Mouse (Mus musculus) T-helper 2 cell (primary cell): ENCODE data around the gene Gtf2f2.

ENCODE experiments used
- in situ Hi-C: fragments of 300-600 bp; cut with MboI, MseI; formaldehyde crosslinking; loops from one replicate; pipeline ENCODE4 v1.15.1; 2025; ENCODE audit warnings: high pct_unique_total_duplicates

Gene Gtf2f2

GRCm38 (mm10) chr14:75923314-75924052 is 87.2 kb downstream of the Gtf2f2 start:
- in situ Hi-C loops: no loop called here

DNA sequence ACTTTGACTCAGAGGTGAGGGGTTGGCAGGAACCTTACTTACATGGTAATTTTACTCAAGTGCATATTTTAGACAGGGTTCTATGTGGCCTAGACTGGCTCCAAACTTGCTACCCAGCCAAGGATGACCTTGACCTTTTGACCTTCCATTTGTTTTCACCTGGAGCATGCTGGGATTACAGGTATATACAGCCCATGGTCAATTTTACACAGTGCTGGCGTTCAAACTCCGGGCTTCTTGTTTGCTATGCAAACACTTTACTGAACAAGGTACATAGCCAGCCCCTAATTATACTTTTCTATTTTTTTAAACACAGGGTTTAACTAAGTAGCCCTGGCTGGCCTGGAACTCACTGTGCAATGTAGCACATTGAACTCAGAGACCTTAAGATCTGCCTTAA is 98.0 kb downstream of the Gtf2f2 start:
- in situ Hi-C loops: no loop called here

DNA sequence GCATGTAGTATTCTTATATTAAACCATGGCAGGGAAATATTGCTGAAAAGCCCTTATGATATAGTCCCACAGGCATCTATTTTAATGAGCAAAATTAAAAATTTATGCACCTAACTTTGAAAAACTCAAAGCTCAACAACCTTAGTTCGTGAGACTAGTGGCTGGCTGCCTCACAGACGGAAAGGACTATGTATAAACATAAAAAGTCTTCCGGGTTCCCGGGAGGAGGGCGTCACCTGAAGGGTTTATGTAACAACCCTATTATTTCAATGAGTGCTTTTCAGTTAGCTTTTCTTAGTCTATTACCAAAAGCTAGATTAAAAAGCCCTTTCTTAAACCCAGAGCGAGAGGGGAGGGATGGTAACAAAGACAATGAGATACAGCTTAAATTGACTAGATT is 98.7 kb downstream of the Gtf2f2 start:
- in situ Hi-C loops: no loop called here

DNA sequence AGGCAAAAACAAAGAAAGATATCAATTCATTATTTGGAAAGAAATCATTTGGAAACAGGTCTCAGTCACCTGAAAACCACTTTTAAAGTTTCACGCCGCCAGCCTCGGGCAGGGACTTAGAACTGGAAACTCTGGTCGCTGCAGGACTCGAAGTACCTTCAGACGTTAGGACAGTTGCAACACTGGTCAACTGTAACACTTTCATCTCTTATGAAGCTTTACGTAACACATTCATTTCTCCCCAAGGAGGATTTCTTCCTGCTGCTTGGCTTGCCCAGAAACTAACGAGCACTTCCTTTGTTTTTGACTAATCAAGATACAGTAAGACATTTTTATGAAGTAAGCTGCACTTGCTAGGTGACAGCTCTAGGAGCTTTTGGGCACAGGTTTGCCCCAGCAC is 103.7 kb downstream of the Gtf2f2 start:
- in situ Hi-C loops: no loop called here

DNA sequence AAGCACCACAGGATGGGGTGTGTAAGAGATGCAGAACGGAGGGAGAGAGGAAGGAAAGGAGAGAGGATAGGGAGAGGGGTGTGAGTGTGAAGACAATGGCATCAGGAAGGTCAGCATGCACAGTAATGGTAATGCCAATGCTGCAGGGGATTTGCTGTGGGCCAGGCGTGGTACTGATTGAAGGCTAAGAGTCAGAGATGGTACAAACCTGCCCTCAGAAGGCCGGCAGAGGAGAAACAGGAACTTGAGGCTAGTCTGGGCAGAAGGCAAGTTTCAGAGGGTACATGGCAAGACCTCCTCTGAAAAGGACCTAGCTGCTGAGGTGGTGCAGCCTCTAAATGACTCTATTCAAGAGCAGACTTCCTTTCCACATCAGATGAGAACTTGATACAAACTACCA is 105.7 kb downstream of the Gtf2f2 start:
- in situ Hi-C loops: no loop called here

DNA sequence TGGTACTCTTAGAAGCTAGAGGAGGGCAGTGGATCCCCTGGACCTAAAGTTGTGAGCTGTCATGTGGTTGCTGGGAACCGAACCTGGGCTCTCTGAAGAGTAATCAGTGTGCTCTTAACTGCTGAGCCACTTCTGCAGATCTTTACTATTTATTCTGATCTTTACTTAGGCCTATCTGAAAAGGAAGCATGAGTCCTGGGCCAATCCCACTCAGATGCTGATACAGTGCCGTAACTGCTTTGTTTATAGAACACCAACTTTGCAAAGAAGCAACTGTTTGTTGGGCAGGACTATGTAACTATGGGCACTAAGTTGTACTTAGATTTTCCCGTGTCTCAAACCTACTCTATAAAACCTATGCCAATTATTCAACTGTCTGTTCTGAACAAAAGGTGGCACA is 107.5 kb downstream of the Gtf2f2 start:
- in situ Hi-C loops: no loop called here

DNA sequence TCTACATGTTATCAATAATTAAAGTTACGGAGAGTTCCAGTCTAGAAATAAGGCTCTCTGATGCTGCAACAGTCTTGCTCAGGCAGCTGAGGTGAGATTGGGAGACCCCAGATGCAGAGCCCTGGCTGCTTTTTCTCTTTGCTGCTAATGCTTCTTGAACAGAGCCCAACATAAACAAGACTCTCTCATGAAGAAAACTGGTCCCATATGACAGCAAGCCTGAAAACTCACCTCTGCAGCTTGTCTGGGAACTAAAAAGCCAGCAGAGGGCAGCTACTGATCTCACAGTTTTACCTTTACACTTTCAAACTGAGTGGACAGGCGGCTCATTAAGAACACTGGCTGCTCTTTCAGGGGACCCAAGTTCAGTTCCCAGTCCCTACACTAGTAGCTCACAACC is 108.7 kb downstream of the Gtf2f2 start:
- in situ Hi-C loops: no loop called here

- in situ Hi-C loops: no loop called here
These were observed 109.7 kb downstream of the Gtf2f2 start for GRCm38 (mm10) chr14:75900793-75901499.

DNA sequence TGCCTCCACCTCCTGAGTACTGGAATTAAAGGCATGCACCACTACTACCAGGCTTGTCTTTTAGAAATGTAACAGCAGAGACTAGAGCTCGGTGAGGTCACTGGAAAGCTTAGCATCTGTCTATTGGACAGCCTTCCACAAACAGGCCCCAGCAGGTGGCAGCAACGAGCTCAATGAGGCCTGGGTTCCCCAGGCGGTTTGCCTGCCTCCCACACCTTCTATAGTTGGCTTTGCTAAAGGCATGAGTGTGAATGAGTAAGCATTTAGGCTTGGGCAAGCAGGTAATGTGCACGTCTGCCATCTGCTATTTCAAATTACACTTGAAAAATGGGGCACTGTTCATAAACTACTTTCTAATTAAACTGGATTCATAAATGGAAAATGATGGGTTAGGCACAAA is 111.1 kb downstream of the Gtf2f2 start:
- in situ Hi-C loops: loop anchor here (25.0 kb wide), 1 partner anchor 188 kb away; no protein-coding TSS in a partner anchor

DNA sequence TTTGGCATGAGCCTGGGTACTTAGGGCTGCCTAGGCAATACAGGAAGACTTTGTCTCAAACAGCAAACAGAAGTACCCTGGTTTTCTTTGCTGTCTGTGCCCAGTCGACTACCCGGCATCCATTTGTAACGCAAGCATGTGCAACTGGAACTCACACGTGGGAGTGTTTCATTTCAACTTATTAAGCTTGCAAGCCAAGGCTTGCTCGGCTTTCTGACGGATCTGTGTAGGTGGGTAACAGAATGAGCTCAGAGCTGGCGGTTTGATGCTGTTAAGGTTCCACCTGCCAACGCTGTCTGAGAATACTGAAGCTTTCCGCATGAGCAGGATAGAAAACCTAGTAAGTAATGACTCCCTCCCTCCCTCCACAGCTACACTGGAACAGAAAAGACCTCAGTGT is 118.5 kb downstream of the Gtf2f2 start:
- in situ Hi-C loops: loop anchor here (25.0 kb wide), 1 partner anchor 195 kb away; no protein-coding TSS in a partner anchor

DNA sequence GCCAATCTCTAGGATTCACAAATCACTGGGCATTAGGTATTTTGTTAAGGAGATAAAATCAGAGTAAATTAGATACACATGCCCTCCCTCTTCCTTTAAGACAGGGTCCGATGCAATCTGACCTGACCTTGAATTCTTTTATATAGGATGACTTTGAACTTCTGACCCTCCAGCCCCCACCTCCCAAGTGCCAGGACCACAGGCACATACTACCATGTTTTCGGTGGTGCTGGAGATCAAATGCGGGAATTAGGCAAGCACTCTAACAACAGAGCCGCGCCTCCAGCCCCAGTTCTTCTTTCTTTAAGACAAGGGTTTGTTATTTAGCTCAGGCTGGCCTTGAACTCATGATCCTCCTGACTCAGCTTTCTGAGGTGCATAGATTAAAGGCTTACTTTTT is 126.8 kb downstream of the Gtf2f2 start:
- in situ Hi-C loops: loop anchor here (25.0 kb wide), 1 partner anchor 203 kb away; no protein-coding TSS in a partner anchor

GRCm38 (mm10) chr14:75883330-75883729 is 127.3 kb downstream of the Gtf2f2 start:
- in situ Hi-C loops: loop anchor here (25.0 kb wide), 1 partner anchor 204 kb away; no protein-coding TSS in a partner anchor

- in situ Hi-C loops: loop anchor here (25.0 kb wide), 1 partner anchor 205 kb away; no protein-coding TSS in a partner anchor
These were observed 128.8 kb downstream of the Gtf2f2 start for GRCm38 (mm10) chr14:75881856-75882255.

- in situ Hi-C loops: loop anchor here (25.0 kb wide), 1 partner anchor 208 kb away; no protein-coding TSS in a partner anchor
These were observed 131.7 kb downstream of the Gtf2f2 start for GRCm38 (mm10) chr14:75878980-75879379.

DNA sequence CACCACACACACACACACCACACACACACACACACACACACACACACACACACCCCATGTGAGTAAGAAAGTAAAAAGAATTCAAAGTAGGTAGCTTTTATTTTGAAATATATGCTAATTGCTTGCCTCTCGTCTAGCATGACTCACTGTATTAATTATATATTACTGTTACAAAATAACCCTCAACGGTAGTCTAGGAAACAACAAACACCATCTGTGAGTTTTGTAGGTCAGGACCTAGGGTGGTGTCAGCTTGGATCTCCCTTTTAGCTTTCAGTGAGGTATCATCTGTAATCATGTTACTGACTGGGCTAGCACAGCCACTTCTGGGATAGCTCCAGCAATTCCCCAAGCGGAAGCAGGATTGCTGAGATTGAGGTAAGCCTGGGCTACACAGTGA is 133.4 kb downstream of the Gtf2f2 start:
- in situ Hi-C loops: loop anchor here (25.0 kb wide), 1 partner anchor 210 kb away; no protein-coding TSS in a partner anchor

DNA sequence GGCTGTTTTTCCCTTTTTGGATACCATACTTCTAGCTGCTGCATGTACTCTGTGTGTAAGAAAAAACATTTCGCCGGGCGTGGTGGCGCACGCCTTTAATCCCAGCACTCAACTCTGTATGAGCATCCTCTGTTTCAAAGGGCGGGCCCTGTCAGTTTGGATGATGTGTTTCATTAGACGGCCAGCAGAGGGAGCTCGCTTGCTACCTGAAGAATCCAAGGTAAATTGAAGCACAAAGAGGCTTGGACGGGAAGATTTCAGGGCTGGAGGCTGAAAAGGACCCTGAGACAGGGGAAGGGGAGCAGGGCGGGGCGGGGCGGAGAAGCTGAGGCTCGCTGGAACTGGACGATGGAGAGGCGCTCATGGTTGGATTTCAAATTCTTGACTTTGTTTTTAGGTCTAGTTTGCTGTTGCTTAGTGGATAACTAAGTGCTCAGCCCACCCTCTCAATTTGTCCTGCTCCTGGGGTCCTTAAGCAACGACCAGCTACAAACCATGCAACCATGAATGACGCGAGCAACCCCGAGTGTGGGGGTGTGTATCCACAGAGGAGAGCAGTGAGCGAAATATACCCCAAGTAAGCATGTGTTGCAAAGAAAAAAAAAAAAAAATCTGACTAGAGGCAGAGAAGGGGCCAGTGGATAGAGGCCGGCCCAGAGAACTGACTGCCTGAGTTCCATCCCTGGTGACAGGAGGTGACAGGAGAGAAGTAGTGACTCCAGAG is 134.2 kb downstream of the Gtf2f2 start:
- in situ Hi-C loops: loop anchor here (25.0 kb wide), 1 partner anchor 211 kb away; no protein-coding TSS in a partner anchor

GRCm38 (mm10) chr14:75873612-75874011 is 137.1 kb downstream of the Gtf2f2 start:
- in situ Hi-C loops: no loop called here

DNA sequence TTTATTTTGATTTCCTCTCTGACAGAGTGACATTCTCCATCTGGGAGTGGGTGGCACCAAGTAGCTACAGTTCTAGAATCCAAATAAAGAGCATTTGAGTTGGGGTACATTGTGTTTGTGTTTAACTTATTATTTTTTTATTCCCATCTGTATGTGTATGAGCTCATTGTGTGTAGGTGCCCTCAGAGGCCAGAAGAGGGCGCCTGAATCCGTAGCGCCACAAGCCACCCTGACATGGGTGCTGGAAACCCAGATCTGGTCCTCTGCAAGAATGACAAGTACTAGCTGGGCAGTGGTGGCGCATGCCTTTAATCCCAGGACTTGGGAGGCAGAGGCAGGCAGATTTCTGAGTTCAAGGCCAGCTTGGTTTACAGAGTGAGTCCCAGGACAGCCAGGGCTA is 138.9 kb downstream of the Gtf2f2 start:
- in situ Hi-C loops: no loop called here

DNA sequence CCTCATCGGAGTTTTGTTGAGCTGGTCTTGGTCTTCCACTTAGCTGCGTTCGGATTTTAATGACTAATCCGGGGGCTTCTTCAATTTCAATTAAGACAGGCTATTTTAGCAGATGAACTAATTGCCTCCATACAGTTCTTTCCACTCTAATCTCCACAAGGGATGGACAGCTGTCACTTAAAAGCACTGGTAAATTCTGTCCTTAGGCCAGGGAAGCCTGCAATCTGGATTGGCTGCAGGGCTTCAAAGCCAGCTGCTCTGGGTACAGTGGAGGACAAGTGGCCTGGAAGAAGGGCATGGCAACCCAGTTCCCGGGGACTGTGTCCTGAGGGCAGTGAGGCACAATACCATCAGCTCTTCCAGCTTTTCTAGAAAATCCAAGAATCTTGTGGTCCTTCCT is 139.6 kb downstream of the Gtf2f2 start:
- in situ Hi-C loops: no loop called here

GRCm38 (mm10) chr14:75870631-75871030 is 140.0 kb downstream of the Gtf2f2 start:
- in situ Hi-C loops: no loop called here

DNA sequence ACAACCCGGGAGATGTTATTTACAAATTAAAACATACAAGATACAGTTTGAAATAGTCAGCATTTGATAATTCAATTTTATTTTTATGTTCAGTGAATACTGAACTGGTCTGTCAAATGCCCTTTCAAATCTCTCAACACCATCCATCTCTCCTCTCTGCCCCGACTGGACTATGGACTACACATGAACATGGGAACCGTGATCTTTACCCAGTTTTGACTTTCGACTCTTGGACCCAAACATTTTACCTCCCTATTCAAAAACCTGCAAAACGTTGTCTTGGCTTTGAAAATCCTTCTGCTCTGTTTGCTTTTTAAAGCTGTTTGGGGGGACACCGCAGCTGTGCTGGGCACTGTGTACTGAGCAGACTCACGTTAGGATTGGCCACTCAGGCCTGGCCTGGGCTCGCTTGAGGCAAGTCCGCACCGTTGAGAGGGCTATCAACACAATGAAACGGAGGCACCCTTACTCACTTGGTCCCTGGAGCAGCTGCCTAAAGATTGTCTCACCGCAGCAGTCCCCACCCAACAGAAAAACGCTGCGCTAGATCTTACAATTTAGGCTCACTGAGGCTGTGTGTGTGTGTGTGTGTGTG is 140.8 kb downstream of the Gtf2f2 start:
- in situ Hi-C loops: loop anchor here (10.0 kb wide), 1 partner anchor 135 kb away; no protein-coding TSS in a partner anchor
